Mouse (Mus musculus): ENCODE measurements around the gene Rbbp7.
"Not testable (repeated sequence)": the region's sequence is repeated elsewhere in the genome, so short reads cannot be mapped to it uniquely, and the experiment has no call there.

Gene Rbbp7

GRCm38 (mm10) chrX:162760115-162760942 lies at the start of gene Rbbp7:
Gene Rbbp7 (plus strand): TSS chrX:162760402.
- DNase-seq = peak; percentile 89 to 95

GRCm38 (mm10) chrX:162717837-162718236 lies 42.4 kb upstream of the Rbbp7 start:
- peak; percentile 43 to 72 for DNase-seq

GRCm38 (mm10) chrX:162719615-162720014 lies 40.6 kb upstream of the Rbbp7 start:
- DNase-seq = peak; percentile 19 to 49

GRCm38 (mm10) chrX:162727367-162727777 lies 32.8 kb upstream of the Rbbp7 start:
- DNase-seq = no peak

GRCm38 (mm10) chrX:162727795-162728194 lies 32.4 kb upstream of the Rbbp7 start:
- no peak for DNase-seq

DNA sequence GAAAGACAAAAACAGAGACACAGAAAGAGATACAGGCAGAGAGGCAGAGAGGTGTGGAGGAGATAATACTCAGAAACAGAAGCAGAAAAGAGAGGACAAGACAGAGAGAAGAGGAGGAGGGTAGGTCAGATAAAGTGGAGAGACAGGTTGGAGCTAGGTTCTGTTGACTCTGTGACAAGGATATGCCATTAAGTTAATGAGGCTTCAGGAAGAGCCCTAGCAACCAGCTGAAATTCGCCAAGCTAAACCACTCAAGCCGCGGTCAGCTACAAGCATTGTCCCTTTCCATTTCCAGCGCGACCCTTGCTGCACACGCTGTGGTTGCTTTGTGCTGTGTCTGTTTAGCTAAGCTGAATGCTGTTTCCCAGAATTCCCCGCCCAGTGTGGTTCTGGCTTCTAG lies 32.0 kb upstream of the Rbbp7 start:
- DNase-seq = no peak

DNA sequence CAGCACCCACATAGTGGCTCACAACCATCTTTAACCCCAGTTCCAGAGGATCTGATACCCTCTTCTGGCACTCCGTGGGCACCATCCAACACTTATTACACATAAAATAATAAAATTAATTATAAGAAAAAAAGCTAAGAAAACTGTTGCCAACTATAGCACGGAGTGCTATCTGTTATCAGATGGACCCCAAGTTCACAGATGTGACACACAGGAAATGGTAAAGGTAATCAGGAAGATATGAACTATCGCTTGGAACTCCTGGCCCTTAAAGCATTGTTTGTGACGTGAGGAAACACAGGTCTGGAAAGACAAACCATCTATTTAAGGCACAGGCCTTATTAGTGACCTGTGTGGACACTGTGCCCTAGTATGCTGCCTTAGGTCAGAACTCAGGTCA lies 30.2 kb upstream of the Rbbp7 start:
- DNase-seq = no peak

- peak; percentile 76 to 84 for DNase-seq
Measured at GRCm38 (mm10) chrX:162734997-162735929, 24.9 kb upstream of the Rbbp7 start.

GRCm38 (mm10) chrX:162736140-162736659 lies 24.0 kb upstream of the Rbbp7 start:
- peak; percentile 29 to 36 for DNase-seq

DNA sequence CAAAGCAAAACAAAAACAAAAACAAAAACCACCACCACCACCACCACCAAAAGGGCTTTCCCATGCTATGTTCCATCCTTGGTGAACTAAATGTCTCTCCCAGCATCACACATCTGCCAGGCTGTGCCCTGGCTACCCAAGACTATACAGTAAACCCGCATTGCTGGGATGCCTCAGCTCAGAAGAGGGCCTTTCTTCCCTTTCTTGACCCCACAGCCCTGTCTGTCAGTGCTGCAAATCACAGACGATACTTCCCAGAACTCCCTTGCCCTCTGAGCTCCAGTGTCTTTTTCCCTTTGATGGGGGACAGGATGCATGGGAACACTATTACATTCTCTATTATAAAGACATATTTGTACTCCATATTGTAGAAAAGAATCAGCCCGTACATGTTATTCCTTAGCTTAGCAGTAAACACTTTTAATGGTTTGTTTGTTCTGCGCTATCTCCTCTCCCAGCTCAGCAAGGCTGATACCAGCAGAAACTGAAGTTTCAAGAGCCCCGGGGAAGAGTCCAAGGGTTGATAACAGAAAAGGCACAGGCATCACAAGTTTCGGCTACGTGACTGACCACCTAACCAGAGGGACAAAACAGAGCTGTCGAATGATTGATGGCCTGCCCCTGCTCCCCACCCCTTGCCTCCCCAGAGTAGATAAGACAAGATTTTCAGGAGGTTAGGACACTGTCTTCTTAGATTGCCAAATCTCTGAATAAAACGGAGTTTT lies 11.3 kb upstream of the Rbbp7 start:
- DNase-seq = no peak

DNA sequence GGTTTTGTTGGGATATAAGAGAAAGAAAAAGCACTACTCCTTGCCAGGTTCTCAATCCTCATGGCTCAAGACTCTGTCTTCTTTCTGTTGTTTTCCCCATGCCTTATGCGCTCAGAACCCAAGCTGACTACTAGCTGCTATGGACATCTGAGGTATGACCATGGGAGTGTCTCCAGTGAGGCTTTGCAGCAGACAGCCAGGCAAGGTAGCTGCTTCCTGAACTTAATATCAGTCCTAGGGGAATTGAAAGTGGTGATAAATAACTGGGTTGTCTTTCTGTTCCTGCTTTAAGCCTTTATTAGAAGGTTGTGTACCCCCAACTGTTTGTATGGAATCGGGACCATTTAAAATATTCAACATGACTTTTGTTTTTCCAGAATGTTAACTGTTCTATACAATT lies 7.8 kb upstream of the Rbbp7 start:
- DNase-seq = no peak

- DNase-seq = no peak
Measured at GRCm38 (mm10) chrX:162754314-162754713, 5.9 kb upstream of the Rbbp7 start.

DNA sequence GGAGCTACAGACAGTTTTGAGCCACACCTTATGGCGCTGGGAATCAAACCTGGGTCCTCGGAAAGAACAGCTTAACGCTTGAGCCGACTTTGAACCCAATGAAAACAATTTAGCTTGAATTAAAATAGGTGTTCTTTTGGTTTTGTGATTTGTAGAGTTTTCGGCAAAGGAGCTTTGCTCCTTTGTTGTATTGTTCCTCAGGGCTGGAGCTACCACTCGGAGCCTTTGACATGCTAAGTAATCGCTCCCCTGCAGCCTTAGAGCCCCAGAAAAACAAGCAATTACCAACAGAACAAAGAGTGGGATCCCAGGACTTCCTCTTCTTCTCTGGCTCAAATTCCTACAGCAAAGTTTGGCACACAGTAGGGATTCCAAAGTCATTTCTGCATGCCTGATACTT lies 4.1 kb upstream of the Rbbp7 start:
- DNase-seq = no peak

DNA sequence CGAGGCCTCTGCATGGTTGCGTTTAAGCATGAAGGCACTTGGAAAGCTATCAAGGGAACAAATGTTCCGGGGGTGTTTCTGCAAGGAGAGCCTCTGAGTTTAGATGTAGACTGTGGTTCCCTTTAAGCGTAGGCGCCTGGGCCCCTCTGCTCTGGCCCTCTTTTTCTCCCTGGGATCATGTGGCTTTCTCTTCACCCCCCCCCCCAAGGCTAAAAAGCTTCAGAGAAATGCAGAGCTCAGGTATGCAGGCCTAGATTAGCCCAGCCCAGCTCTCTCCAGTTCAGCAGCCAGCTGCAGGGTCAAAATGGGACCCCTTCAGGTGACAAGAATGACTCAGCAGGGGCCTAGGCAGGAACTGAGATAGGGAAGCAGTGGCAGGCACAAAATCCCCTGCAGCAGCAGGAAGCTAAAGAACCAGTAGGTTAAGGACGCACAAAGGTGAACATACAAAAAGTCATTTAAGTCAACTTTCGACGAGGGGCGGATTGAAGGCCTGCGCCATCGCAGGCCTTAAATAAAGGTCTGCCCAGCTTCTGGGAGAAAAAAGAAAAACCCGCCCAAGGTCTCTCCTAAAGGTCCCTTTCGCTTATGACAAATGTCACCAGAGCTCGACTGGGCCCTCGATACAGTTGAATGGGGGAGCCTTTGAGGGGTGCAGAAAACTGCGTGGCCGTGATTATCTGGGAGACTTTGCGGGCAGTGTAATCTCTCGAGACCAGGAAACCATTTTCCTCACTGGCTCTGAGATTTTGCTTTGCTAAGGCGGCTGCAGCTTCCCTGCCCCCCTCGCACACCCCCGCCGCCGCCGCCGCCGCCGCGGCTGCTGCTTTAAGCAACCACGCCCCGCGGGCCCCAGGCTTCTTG lies 719 bp upstream of the Rbbp7 start:
- DNase-seq = peak in 1 of 2 experiments; percentile 35

DNA sequence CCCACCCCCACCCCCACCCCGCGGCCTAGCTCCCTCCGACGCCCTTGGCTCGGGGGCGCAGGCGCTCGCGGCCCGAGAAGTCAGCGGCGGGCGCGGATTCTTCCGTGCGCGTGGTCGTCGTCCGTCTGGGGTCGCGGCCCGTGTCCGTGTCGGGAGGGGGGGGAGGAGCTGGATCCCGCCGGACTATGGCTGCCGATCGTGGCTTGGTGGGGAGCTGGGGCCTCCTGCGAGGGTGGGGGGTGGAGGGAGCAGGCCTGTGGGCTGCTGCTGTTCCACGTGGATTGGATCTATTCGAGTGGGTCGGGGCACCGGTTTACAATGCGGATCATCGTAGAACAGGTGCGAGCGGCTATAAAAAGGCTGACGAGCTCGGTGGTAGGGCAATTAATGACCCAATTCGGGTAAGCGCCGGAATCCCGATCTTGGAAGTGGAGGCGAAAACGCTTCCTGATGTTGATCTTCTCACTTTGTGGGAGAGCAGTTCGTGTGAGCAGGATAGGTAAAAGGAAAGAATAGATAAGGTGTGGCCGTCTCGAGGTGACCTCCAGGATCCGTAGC lies 835 bp downstream of the Rbbp7 start:
- peak; percentile 37 to 58 for DNase-seq

- DNase-seq = no peak
Measured at GRCm38 (mm10) chrX:162761716-162762395, 1.7 kb downstream of the Rbbp7 start.

DNA sequence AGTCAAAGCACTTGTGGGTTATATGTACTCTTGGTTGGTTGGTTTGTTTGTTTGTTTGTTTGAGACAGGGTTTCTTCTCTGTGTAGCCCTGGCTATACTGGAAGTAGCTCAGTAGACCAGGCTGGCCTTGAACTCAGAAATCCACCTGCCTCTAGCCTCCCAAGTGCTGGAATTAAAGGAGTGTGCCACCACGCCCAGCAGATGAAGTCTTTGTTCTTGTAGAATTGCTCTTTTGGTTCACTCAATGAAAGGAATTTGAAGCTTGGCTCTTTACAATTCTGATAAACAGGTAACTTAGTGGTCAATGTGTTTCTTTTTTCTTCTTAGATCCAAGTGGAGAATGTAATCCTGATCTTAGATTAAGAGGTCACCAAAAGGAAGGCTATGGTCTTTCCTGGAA lies 10.5 kb downstream of the Rbbp7 start:
- DNase-seq = no peak

GRCm38 (mm10) chrX:162788372-162788771 lies 28.2 kb downstream of the Rbbp7 start:
- no peak for DNase-seq

DNA sequence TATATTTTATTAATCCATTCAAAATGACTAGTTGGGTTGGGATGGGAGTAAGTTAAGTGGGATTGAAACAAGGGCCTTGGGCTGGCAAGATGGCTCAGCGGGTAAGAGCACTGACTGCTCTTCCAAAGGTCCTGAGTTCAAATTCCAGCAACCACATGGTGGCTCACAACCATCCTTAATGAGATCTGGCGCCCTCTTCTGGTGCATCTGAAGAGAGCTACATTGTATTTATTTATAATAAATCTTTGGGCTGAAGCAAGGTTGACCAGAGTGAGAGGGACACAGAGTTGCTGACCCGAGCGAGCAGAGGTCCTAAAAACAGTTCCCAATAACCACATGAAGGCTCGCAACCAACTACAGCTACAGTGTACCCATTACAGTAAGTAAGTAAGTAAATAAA lies 31.2 kb downstream of the Rbbp7 start:
- not testable (repeated sequence) for DNase-seq

DNA sequence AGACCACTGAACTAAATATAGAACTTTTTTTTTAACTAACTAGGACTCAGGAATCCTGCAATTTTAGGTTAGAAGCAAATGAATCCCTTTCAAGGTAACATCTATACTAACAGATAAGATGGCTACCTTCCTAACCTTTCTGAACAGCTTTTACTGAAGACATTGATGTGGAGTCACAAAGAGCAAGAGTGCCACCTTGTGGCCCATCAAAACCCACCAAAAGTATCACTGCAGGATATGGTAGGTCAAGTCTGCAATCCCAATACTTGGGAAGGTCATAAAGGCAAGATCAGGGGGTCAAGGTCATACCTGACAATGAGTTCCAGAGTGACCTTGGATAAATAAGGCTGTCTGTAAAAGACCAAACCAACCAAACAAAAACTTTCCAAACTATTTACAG lies 40.2 kb downstream of the Rbbp7 start:
- DNase-seq = peak; percentile 52 to 73

GRCm38 (mm10) chrX:162828016-162828415 lies 67.8 kb downstream of the Rbbp7 start:
- no peak for DNase-seq

Data from cerebellum, postnatal 25 days (tissue).